Mouse (Mus musculus) heart, postnatal 0 days (tissue): ENCODE measurements around the gene Gys1. TPM values are rescaled to one million over a fixed set of nuclear protein-coding genes. Genes with fewer than 3 reads are reported as not detected.

Source experiments
- ATAC-seq: fragments of 200-750 bp; cut with Nextera tagmentation; 2 replicates; pipeline ENCODE4 v1.8.0; 2017; ENCODE audit warnings: low read depth, moderate number of reproducible peaks, moderate library complexity; ENCODE audit not compliant: insufficient read depth
- DNase-seq: peaks from one replicate; pipeline ENCODE4 v3.0.0-alpha.2; 2016; ENCODE audit warnings: low spot score
- H3K27ac ChIP-seq: fragments of 300-500 bp; sonication (generic); 2 replicates; pipeline ENCODE4 v1.5.1; 2014; ENCODE audit warnings: low read depth, mild to moderate bottlenecking
- H3K27me3 ChIP-seq: fragments of 300-500 bp; sonication (generic); 2 replicates; pipeline ENCODE4 v1.6.1; 2014; ENCODE audit warnings: low read length, mixed read lengths; ENCODE audit not compliant: control insufficient read depth, insufficient read depth
- H3K36me3 ChIP-seq: fragments of 300-500 bp; sonication (generic); replicated peaks from 2 replicates; pipeline ENCODE4 v1.6.1; 2014; ENCODE audit warnings: low read length, mixed read lengths; ENCODE audit not compliant: control insufficient read depth, insufficient read depth
- H3K4me1 ChIP-seq: fragments of 300-500 bp; sonication (generic); 2 replicates; pipeline ENCODE4 v1.6.1; 2014; ENCODE audit warnings: antibody characterized with exemption; ENCODE audit not compliant: control insufficient read depth, insufficient read depth
- H3K4me2 ChIP-seq: fragments of 300-500 bp; sonication (generic); 2 replicates; pipeline ENCODE4 v1.6.1; 2014; ENCODE audit warnings: low read depth, mild to moderate bottlenecking, low read length, moderate library complexity
- H3K4me3 ChIP-seq: fragments of 300-500 bp; sonication (generic); 2 replicates; pipeline ENCODE4 v1.5.1; 2014; ENCODE audit warnings: low read depth, low read length
- H3K9ac ChIP-seq: fragments of 300-500 bp; sonication (generic); replicated peaks from 2 replicates; pipeline ENCODE4 v1.6.1; 2014; ENCODE audit warnings: low read depth, low read length, mixed read lengths
- H3K9me3 ChIP-seq: fragments of 300-500 bp; sonication (generic); replicated peaks from 2 replicates; pipeline ENCODE4 v1.6.1; 2016; ENCODE audit warnings: low read length; ENCODE audit not compliant: control insufficient read depth
- CTCF ChIP-seq: IDR thresholded peaks from 2 replicates; pipeline ENCODE4 v1.5.1; 2016; ENCODE audit warnings: antibody characterized with exemption, control low read depth, low read depth
- EP300 ChIP-seq: IDR thresholded peaks from 2 replicates; pipeline ENCODE4 v1.6.1; 2016; ENCODE audit warnings: antibody characterized with exemption, low read depth
- WGBS: fragments of 180-500 bp; shearing (Covaris S2); extraction: QIAGEN DNeasy Blood & Tissue Kit; methylation state at CpG from one replicate; pipeline ENCODE4 v1.1.7; 2014; 5-methylcytosine and 5-hydroxymethylcytosine counted together
- polyA plus RNA-seq: library from polyadenylated mRNA; unstranded; fragments of >200 nt; fragmentation: Nextera tagmentation; extraction: Ambion mirVana; gene quantifications from 2 replicates; pipeline ENCODE4 v1.2.1, GENCODE M21; 2015
- total RNA-seq: library from RNA; depleted of rRNA; stranded (reverse); fragments of >200 nt; gene quantifications from 2 replicates; pipeline ENCODE4 v1.2.3, GENCODE M21; 2014; ENCODE audit warnings: low replicate concordance

Gys1 gene
- total and polyA plus RNA-seq, 2 experiments from 2014 or later = 70.4 to 123 TPM

- Histone ChIP-seq H3K27ac (no peak overlapping the region), H3K4me1 (peaks cover 12% of the 10 kb centered on the region; the same call in 1 of the 2 replicates), H3K4me2 (no peak overlapping the region), H3K36me3 (no peaks in the 10 kb centered on the region), H3K4me3 (no peak overlapping the region), H3K9me3 (no peaks in the 10 kb centered on the region), H3K9ac (no peak overlapping the region), H3K27me3 (peaks cover 91% of the 10 kb centered on the region)
- TF ChIP-seq CTCF (no peak), EP300 (no peak)
- no peak for ATAC-seq
- WGBS = 45% methylated on average over 2 of the region's 2 CpGs
- no peak for DNase-seq
Observed at GRCm38 (mm10) chr7:45412421-45412820, 22.2 kb upstream of the Gys1 start.

GRCm38 (mm10) chr7:45413113-45413863 is 21.4 kb upstream of the Gys1 start, which contains the start of gene Ntf5:
Gene Ntf5 (plus strand): TSS chr7:45413695.
- no peak for DNase-seq

GRCm38 (mm10) chr7:45413864-45414739 is 20.5 kb upstream of the Gys1 start:
- peaks cover 91% of the 10 kb centered on the region for H3K27me3 ChIP-seq

More at GRCm38 (mm10) chr7:45413113-45413863, 21.4 kb upstream of the Gys1 start, which contains the start of gene Ntf5:
- Histone ChIP-seq H3K4me3 (peak within 1 kb of the TSS; percentile 56), H3K36me3 (no peaks in the 10 kb centered on the region), H3K4me2 (peak within 1 kb of the TSS; percentile 92), H3K27ac (no peak within 1 kb of the TSS), H3K9ac (no peak within 1 kb of the TSS; the same call in 1 of the 2 replicates), H3K4me1 (peaks cover 12% of the 10 kb centered on the region; the same call in 1 of the 2 replicates), H3K9me3 (no peaks in the 10 kb centered on the region), H3K27me3 (peaks cover 91% of the 10 kb centered on the region)
- TF ChIP-seq EP300 = no peak
- no peak for TF ChIP-seq CTCF
- WGBS = 2% methylated on average over 44 of the region's 45 CpGs
- peak; percentile 30 for ATAC-seq

GRCm38 (mm10) chr7:45414740-45415224 is 19.9 kb upstream of the Gys1 start:
- WGBS = 38% methylated on average over 12 of the region's 12 CpGs
- TF ChIP-seq CTCF (no peak), EP300 (no peak)
- Histone ChIP-seq H3K27me3 (peaks cover 91% of the 10 kb centered on the region), H3K9me3 (no peaks in the 10 kb centered on the region), H3K4me3 (no peak overlapping the region), H3K4me2 (no peak overlapping the region), H3K4me1 (peaks cover 12% of the 10 kb centered on the region; the same call in 1 of the 2 replicates), H3K36me3 (no peaks in the 10 kb centered on the region), H3K27ac (no peak overlapping the region), H3K9ac (no peak overlapping the region)
- DNase-seq (no peak), ATAC-seq (no peak)

More at GRCm38 (mm10) chr7:45413864-45414739, 20.5 kb upstream of the Gys1 start:
- H3K4me3 ChIP-seq = peak overlapping the region; percentile 56
- H3K27ac ChIP-seq = no peak overlapping the region
- 2% methylated on average over 25 of the region's 27 CpGs for WGBS
- no peaks in the 10 kb centered on the region for H3K9me3 ChIP-seq
- ATAC-seq = no peak
- peak overlapping the region; percentile 92 for H3K4me2 ChIP-seq
- H3K9ac ChIP-seq = no peak overlapping the region; the same call in 1 of the 2 replicates
- no peaks in the 10 kb centered on the region for H3K36me3 ChIP-seq
- TF ChIP-seq CTCF = no peak
- no peak for TF ChIP-seq EP300
- DNase-seq = no peak
- peaks cover 12% of the 10 kb centered on the region; the same call in 1 of the 2 replicates for H3K4me1 ChIP-seq

GRCm38 (mm10) chr7:45415636-45416035 is 19.0 kb upstream of the Gys1 start:
- Histone ChIP-seq H3K27me3 (peaks cover 94% of the 10 kb centered on the region), H3K27ac (no peak overlapping the region), H3K9me3 (no peaks in the 10 kb centered on the region), H3K4me2 (no peak overlapping the region), H3K36me3 (0 out of 2 replicates have a peak, but pooled peaks cover 1% of the 10 kb centered on the region), H3K4me1 (peaks cover 12% of the 10 kb centered on the region; the same call in 1 of the 2 replicates), H3K9ac (no peak overlapping the region), H3K4me3 (no peak overlapping the region)
- WGBS = 16% methylated on average over 37 of the region's 37 CpGs
- no peak for TF ChIP-seq CTCF
- DNase-seq (no peak), ATAC-seq (no peak)
